Mouse (Mus musculus) kidney, postnatal 14 days (tissue): ENCODE results near the gene Ccdc106.
"Not testable (repeated sequence)": the region's sequence is repeated elsewhere in the genome, so short reads cannot be mapped to it uniquely, and the experiment has no call there.

ENCODE experiments used
- DNase-seq: peaks from one replicate; pipeline ENCODE4 v3.0.0; 2022; ENCODE audit warnings: mixed read lengths

Gene Ccdc106

GRCm38 (mm10) chr7:5052931-5053343 is 32.6 kb downstream of the Ccdc106 start:
- DNase-seq: peak; percentile 21

DNA sequence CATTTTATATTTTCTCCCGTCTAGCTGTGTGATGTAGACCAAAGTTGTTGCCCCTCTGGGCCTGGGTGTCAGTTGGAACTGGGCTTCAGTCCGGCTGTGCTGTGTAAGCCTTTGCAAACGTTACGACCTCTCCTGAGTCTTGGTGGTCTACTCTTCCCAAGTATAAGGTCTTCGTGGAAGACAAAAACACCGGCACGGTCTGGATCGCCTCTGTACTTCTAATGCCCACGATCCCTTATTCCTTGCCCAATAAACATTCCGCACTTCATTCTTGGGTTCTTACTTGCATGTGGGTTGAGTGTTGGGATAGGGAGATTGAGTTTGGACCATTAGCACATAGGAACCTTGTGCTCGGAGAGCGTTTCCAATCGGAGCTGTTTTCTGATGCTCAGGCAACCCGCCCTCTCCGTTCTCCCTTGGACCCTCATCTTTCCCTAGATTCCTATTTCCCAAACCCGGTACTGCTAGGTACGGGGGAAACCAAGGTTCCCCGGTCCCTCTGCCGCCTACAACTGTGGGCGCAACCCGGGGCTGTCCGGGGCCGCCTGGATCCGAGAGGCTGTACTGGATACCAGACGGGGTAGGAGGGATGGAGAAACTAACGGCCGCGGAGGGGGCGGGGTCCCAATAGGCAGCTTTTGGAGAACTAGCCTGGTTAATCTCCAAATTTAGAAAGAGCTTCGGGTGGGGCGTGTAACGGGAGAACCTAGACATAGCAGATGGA is 33.3 kb downstream of the Ccdc106 start:
- no peak for DNase-seq

DNA sequence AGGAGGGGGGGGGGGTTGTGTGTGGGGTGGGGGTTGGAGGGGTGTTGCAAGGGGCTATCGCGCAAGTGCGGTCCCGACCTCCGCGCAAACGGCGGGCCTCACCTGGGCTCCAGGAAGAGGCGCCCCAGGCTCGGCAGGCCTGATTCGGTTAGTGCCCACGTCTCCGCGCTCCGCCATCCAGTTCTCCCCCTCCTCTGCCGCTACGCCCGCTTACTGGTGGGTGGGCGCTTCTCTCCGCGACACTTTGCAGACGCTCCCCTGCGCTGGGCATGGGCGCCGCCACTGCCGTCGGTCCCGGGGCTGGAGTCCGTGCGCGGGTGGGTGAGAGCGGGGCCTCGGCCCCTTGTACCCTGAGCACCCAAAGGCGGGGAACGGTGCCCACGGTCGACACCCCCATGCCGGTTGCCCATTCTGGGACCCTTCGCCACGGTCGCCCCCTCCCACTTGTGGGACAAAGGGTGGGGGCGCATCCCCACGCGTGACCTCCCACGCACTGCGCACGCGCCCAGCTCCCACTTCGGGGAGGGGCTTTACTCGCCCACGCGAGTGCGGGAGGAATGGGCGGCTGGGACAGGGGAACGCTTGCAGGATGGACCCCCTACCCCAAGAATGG is 36.4 kb downstream of the Ccdc106 start:
- DNase-seq: peak; percentile 30

DNA sequence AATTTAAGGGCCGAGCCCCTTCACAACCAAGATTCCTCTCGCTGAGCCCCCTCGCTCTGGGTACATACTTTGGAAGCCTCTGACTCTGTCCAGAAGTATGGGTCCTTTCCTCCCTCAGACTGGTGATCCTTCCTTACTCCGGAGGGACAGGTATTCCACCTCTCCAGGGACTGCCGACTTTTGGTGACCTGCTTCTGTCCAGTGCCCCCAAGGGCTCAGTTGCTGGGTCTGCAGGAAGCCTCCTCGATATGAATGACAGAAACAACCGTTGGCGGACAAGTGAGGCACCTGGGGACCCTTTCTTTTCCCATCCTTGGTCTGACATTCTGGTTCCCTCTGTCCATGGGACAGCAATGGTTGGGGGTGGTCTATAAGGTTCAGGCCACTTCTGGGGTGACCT is 37.0 kb downstream of the Ccdc106 start:
- DNase-seq: no peak

GRCm38 (mm10) chr7:5057804-5058203 is 37.5 kb downstream of the Ccdc106 start:
- DNase-seq: peak; percentile 11

DNA sequence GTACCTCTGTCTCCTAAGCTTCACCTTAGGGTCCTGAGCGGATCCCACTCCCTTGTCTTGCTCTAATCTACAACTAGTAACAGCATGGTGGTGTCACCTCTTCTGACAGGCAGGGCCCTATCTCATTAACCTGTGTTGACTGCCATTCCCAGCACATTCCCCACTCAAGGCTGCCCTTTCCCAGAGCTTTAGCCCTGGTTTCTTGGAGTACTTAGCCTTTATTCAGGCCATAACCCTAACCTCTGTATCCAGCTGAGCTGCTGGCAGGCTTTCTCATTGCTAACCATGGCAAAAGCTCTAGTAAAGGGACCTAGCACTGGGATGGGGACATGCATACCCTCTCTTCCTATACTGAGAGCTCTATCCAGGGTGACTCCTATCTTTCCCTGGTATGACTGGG is 38.3 kb downstream of the Ccdc106 start:
- no peak for DNase-seq

DNA sequence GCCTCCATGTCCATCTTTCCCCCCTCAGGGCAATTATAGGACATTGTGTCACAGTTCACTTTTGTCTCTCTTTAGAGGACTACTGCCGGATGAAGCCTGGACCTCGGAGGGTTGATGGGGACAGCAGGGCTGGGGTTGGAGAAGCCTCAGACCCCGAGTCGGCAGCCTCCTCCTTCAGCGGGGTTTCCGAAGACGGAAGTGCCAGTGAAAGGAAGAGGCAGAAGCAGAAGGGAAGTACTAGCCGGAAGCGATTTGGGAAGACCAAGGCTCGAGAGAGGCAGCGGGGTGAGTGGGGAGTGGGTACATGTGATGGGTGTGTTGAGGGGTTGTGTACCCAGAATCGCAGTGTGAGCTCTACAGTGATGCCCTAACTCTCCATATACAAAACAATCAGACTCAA is 39.1 kb downstream of the Ccdc106 start:
- no peak for DNase-seq

GRCm38 (mm10) chr7:5060239-5060731 is 39.9 kb downstream of the Ccdc106 start:
- DNase-seq: peak; percentile 89

DNA sequence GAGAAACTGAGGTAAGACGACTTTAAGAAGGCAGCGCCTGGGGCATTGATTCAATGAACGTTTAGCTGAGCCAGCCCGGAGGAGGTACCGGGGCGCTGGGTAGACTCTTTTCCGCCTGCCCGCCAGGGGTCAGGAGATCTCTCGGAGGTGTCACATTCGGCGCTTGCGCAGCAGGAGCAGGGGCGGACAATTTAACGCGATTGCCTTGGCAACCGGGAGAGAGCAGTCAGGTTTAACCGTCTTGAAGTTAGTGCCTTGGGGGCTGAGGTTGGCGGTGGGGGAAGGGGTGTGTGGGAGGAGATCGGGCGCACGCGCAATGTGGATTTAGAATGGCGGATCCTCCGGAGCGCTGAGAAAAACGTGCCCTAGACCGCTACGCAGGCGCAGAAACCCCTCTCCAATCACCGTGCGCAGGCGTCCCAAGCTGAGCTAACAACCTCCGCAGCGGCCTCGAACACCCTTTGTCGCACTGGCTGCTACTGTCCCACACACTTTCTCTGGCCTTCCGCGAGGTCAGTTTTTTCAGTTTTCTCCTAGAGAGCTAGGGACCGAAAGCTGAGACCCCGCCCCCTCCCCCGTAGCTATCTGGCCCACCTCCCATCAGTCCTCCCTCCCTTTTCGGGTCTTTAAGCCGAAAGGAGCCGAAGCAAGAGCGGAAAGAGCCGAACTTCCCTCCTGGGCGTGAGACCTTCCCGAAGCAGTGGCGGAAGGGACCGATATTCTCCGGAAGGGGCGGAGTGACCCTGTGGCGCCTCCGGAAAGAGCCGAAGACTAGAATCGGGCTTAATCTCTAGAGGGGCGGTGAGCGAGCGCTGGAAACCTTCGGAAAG is 40.8 kb downstream of the Ccdc106 start:
- DNase-seq: peak; percentile 99

- DNase-seq: peak; percentile 97
These were observed 41.5 kb downstream of the Ccdc106 start, which contains the start of gene U2af2 for GRCm38 (mm10) chr7:5061774-5062359. U2af2 (plus strand) TSS chr7:5062143.

GRCm38 (mm10) chr7:5062360-5063001 is 42.1 kb downstream of the Ccdc106 start:
- DNase-seq: peak; percentile 82

DNA sequence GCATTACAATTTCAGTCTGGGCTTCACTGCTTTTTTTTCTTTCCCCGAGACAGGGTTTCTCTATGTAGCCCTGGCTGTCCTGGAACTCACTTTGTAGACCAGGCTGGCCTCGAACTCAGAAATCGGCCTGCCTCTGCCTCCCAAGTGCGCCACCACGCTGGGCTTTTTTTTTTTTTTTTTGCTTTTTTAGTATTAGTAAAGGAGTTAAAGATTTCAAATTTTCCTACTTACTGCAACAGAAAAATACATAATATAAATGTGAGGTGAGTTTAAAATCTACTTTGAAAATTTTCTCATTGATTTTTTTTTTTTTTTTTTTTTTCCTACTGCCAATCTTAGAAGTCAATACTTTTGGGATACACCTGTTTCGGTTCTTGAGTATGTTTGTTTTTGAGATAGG is 44.5 kb downstream of the Ccdc106 start:
- DNase-seq: no peak

DNA sequence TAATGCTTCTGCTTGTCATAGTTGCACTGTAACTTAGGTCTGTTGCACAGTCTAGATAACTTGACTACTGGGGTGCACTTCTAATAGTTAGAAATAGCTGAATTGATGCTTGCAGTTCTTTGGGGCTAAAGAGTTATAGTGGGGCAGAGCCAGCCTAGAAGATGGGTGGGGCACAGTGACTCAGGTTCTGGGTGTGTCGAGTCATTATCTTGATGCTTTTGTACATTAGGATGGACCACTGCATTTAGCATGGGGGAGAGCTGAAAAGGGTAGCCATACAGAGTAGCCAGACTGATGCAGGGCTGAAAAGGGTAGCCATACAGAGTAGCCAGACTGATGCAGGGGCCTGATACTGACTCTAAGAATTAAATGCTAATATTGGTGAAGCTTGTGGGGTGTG is 53.2 kb downstream of the Ccdc106 start:
- no peak for DNase-seq

- no peak for DNase-seq
These were observed 54.6 kb downstream of the Ccdc106 start for GRCm38 (mm10) chr7:5074984-5075383.

DNA sequence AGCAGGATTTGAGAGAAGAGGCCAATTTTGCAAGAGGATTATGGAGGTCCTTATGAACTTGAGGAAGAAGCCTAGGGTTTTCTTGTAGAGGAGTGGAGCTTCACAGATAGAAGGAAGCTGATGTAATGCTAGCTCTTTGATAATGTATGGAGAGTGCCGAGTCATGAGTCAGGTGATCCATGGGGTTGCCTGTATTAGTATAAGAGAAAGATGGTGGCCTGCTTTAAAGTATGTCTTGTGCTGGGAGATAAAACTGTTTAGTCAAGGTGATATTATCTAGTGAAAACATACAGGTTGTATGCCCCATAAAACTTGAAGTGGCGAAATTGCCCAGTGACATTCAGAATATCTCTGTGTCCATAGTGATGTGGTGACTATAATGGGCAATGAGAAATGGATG is 56.6 kb downstream of the Ccdc106 start:
- no peak for DNase-seq

DNA sequence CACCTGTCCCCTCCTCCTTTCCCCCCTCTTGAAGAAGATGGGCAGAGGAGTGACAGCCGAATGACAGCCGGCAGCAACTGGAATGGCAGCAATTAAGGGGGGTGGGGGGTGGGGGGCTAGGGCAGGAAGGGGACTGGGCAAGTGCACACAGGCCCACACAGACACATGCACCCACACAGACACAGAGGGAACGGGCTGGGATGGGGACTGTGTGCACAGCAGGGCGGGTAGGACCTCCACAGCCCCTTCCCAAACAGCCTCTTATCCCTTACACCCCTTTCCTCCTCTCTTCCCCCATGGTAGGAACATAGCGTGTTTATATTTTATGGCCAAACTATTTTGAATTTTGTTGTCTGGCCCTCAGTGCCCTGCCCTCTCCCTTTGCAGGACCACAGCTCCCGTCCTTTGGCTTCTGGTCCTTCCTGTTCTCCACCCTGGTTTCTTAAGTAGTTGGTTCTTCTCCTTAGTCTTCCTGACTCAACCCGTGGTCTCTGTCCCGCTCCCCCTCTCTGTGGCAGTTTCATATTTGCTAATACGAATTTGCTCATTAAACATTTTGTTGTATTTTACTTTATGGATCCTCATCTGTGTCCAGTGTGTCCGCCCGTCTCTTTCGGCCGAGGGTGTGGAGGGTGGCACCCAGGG is 59.1 kb downstream of the Ccdc106 start:
- DNase-seq: not testable (repeated sequence)

- peak; percentile 98 for DNase-seq
These were observed 59.8 kb downstream of the Ccdc106 start, which contains the start of gene Epn1 for GRCm38 (mm10) chr7:5080010-5080751. Epn1 (plus strand) TSS chr7:5080235.

DNA sequence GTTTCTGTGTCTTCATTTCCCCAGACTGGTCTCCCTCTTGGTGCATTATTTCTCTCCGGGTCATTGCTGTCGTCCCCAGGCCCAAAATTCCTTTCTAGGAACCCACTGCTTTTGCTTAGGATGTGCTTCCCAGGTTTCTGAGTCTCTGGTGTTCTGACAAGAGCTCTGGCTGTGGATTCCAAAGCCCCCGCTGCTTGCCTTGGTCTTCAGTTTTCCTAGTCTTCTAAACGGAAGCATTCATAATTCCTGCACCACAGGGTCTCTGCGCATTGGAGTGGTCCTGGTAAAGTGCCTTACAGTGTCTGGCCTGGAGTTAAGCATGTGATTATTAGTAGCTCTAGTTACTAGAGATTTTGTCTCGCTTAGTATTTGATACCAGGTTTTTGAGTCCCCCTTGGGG is 60.5 kb downstream of the Ccdc106 start:
- no peak for DNase-seq

DNA sequence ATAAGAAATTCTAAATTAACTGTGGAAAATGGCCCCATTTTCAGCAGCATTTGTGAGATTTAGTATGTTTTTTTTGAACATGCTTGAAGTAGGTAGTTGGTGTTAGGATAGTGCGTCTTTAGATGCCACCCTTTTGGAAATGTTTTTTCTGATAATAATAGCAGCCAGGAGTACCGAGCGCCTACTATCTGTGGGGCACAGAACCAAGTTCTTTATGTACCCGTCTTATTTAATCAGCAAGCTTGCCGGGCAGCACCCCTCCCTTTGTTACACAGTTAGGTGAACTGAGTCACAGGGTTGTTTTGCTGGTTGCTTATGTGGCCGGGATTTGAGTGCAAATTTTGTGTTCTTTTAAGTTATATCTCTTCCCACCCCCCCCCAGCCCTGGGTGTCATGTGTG is 60.9 kb downstream of the Ccdc106 start:
- no peak for DNase-seq

- DNase-seq: no peak
These were observed 61.6 kb downstream of the Ccdc106 start for GRCm38 (mm10) chr7:5081939-5082338.
